Mouse (Mus musculus): ENCODE data around the gene 1700014D04Rik. TPM values are rescaled to one million over a fixed set of nuclear protein-coding genes. Genes with fewer than 3 reads are reported as not detected.

Gene 1700014D04Rik
- total RNA-seq (2012; rRNA removed) (not detected in 2 replicates), total RNA-seq (2014; rRNA removed) (not detected in 2 replicates), polyA plus RNA-seq (2012; ENCODE audit: insufficient read length, low read depth) (not detected in 2 replicates)

DNA sequence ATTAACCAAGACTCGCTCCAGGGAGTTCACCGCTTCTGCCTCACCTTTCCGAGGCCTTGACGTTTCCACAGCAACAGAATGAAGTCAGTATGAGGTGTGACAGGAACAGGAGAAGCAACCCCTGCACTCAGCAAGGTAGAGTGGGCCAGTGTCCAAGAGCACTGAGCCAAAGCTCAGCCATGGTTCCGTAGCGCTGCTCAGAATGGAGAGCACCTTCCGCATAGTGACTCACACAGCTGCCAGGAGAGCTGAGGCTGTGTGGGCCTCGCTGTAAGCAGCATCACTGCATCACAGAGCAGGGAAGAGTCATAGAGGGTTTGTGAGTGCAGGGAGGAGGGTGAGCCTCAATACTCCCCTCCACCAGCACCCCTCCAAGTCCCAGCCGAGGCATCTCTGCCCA lies at the start of gene 1700014D04Rik:
Gene 1700014D04Rik, minus strand, starts transcription at position 42 of the 400 bp plus-strand sequence.
- Histone ChIP-seq H3K4me2 (ENCODE audit: insufficient read depth, low read depth, poor library complexity, severe bottlenecking) (no peak within 1 kb of the TSS), H3K9me3 (replicated peaks; ENCODE audit: low read length) (no peaks in the 10 kb centered on the region), H3K27ac (ENCODE audit: insufficient read depth, low read depth) (no peak within 1 kb of the TSS), H3K79me2 (replicated peaks; ENCODE audit: control insufficient read depth, extremely low read depth, insufficient read depth, poor library complexity, severe bottlenecking) (no peaks in the 10 kb centered on the region), H3K36me3 (replicated peaks in 1 of 2; ENCODE audit: control insufficient read depth in 1 of 2, insufficient read depth in 1 of 2, low read length in 1 of 2) (no peaks in the 10 kb centered on the region), H3K4me3 (replicated peaks in 1 of 3; ENCODE audit: low read depth in 2 of 3, low read length in 2 of 3, poor library complexity in 1 of 3) (no peak within 1 kb of the TSS), H3K4me1 (ENCODE audit: control insufficient read depth in 1 of 2, insufficient read depth in 2 of 2) (no peaks in the 10 kb centered on the region), H3K27me3 (replicated peaks) (no peaks in the 10 kb centered on the region), H3K9ac (ENCODE audit: insufficient read depth, low read depth) (no peak within 1 kb of the TSS)
- no peak for DNase-seq (ENCODE audit: extremely low read depth)
- in situ Hi-C loops (cut with MboI; ENCODE audit: low pct_ligation_motif_present, low pct_unique_long_range_greater_than_20kb, low sequenced_read_pairs): loop anchor here (25.0 kb wide), 1 partner anchor 1134 kb away; the partner anchor contains the start of gene Slc28a3
- TF ChIP-seq RCOR1 (conservative IDR thresholded peaks at IDR 0.05; ENCODE audit: low read depth, low read length): no peak
- TF ChIP-seq PAX5 (IDR thresholded peaks at IDR 0.05; ENCODE audit: low read length): no peak
- TF ChIP-seq POLR2AphosphoS2 (IDR thresholded peaks at IDR 0.05; ENCODE audit: low read depth, low read length): no peak
- no peak for TF ChIP-seq ZC3H11A (IDR thresholded peaks at IDR 0.05; ENCODE audit: low read depth, low read length)
- TF ChIP-seq USF2 (conservative IDR thresholded peaks at IDR 0.05; ENCODE audit: low read depth, low read length): no peak
- dilution Hi-C loops (cut with MboI; ENCODE audit: extremely low pct_ligation_motif_present, extremely low pct_unique_long_range_greater_than_20kb, low sequenced_read_pairs): no loop called here

DNA sequence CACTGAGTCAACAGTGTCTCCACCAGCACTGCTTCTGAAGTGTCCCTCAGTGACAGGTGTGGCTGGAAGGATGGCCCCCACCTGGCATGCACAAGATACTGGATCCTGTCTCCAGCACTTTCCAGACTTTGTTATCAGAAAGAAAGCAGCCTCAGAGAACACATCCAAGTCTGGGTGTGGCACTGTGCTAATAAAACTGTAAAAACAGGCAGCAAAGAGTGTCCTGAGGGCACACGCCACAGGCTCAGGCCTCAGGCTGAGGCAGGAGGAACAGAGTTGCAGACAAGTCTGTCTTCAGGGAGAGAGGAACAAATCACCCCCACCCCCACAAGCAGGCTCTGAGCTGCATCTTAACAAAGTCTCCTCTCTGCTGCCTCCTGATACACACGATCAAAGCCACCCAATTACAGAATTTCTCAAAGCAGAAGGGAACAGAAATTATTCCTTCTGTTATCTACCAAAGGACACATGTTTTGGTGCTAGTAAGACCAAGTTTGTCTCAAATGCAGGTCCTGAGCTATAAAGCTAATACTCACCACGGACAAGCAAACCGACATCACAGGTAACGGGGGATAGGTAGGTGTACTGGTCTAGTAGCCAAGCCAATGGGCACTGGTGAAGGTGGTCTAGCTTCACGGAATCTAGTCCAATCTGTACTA lies 49.4 kb upstream of the 1700014D04Rik start:
- no peak overlapping the region for H3K9ac ChIP-seq (ENCODE audit: insufficient read depth, low read depth)
- no peak overlapping the region for H3K4me2 ChIP-seq (ENCODE audit: insufficient read depth, low read depth, poor library complexity, severe bottlenecking)
- in situ Hi-C loops (cut with MboI; ENCODE audit: low pct_ligation_motif_present, low pct_unique_long_range_greater_than_20kb, low sequenced_read_pairs): no loop called here
- no peaks in the 10 kb centered on the region for H3K9me3 ChIP-seq (replicated peaks; ENCODE audit: low read length)
- H3K79me2 ChIP-seq (replicated peaks; ENCODE audit: control insufficient read depth, extremely low read depth, insufficient read depth, poor library complexity, severe bottlenecking): no peaks in the 10 kb centered on the region
- dilution Hi-C loops (cut with MboI; ENCODE audit: extremely low pct_ligation_motif_present, extremely low pct_unique_long_range_greater_than_20kb, low sequenced_read_pairs): no loop called here
- peaks cover 8 to 28% of the 10 kb centered on the region in 2 experiments for H3K4me1 ChIP-seq (ENCODE audit: control insufficient read depth in 1 of 2, insufficient read depth in 2 of 2)
- H3K27me3 ChIP-seq (replicated peaks): no peaks in the 10 kb centered on the region
- no peak overlapping the region for H3K4me3 ChIP-seq (replicated peaks in 1 of 3; ENCODE audit: low read depth in 2 of 3, low read length in 2 of 3, poor library complexity in 1 of 3)
- H3K36me3 ChIP-seq (replicated peaks in 1 of 2; ENCODE audit: control insufficient read depth in 1 of 2, insufficient read depth in 1 of 2, low read length in 1 of 2): peaks cover 76 to 95% of the 10 kb centered on the region in 2 experiments
- DNase-seq (ENCODE audit: extremely low read depth): no peak
- no peak overlapping the region for H3K27ac ChIP-seq (ENCODE audit: insufficient read depth, low read depth)
- TF ChIP-seq MAFK (IDR thresholded peaks at IDR 0.05; ENCODE audit: insufficient replicate concordance, low read length) (no peak), ZMIZ1 (IDR thresholded peaks at IDR 0.05; ENCODE audit: low read depth, low read length) (no peak), SMC3 (IDR thresholded peaks at IDR 0.05; ENCODE audit: low read depth, low read length) (no peak), PAX5 (IDR thresholded peaks at IDR 0.05; ENCODE audit: low read length) (no peak), E2F4 (IDR thresholded peaks at IDR 0.05; ENCODE audit: insufficient replicate concordance, low read depth, low read length) (no peak), KAT2A (IDR thresholded peaks at IDR 0.05; ENCODE audit: insufficient replicate concordance, low read length) (no peak), BHLHE40 (IDR thresholded peaks at IDR 0.05; ENCODE audit: low read depth, low read length) (no peak), MEF2A (IDR thresholded peaks at IDR 0.05; ENCODE audit: borderline replicate concordance, low read depth, low read length) (no peak), ETS1 (conservative IDR thresholded peaks at IDR 0.05; ENCODE audit: low read depth, low read length) (no peak), SIN3A (IDR thresholded peaks at IDR 0.05; ENCODE audit: low read length) (no peak)
